Mouse (Mus musculus): ENCODE measurements around the gene Gm45213. TPM values are rescaled to one million over a fixed set of nuclear protein-coding genes. Genes with fewer than 3 reads are reported as not detected.
A peak's percentile ranks its signal among the peaks of the same experiment; 100 is the strongest.
"Not testable (repeated sequence)": the region's sequence is repeated elsewhere in the genome, so short reads cannot be mapped to it uniquely, and the experiment has no call there.

Gene Gm45213
- polyA plus RNA-seq, 1 experiment from 2014 or later = not detected

DNA sequence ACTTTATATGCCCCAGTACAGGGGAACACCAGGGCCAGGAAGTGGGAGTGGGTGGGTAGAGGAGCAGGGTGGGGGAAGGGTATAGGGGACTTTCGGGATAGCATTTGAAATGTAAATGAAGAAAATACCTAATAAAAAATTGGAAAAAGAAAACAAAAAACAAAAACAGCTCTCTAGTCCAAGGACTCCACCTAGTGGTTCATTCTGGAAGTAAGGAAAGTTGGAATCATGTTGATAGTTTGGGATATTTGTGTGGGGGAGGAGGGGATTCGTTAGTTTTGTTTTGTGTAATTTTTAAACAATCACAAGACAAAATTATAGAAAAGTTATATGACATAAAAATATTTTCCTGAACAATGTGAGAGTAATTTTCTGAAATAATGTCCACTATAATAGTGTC lies 12.0 kb downstream of the Gm45213 start:
- not testable (repeated sequence) for H3K9ac ChIP-seq; H3K4me3 ChIP-seq; H3K27ac ChIP-seq (ENCODE audit: poor library complexity, severe bottlenecking); H3K36me3 ChIP-seq; H3K27me3 ChIP-seq (replicated peaks); ATAC-seq (ENCODE audit: insufficient number of reproducible peaks, low FRiP score); H3K9me3 ChIP-seq (replicated peaks); H3K4me2 ChIP-seq; H3K4me1 ChIP-seq (replicated peaks)
- 15% methylated on average over 2 of the region's 2 CpGs for WGBS

DNA sequence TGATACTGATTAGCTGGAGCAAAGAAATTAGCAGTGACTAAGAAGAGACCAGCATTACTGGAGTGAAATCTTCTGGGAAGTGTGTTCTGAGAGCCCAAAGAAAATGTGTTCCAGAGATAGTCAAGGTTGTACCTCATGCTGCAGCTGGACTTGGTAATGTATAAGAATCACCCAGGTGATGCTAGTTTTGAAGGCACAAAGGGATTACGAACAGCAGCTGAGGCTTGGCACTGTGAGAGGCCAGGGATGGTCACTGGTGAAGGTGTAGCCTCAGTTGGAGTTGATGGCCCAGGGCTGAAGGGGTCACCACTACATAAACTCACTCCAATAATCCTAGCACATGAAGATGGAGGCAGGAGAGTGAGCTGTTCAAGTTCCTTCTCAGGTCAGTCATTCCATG lies 15.3 kb downstream of the Gm45213 start, which contains the start of gene Snrpa1:
Snrpa1 (plus strand) TSS at position 301 of the 400 bp plus-strand sequence.
- H3K4me3 ChIP-seq = peak within 1 kb of the TSS; percentile 76
- no peak within 1 kb of the TSS for H3K27ac ChIP-seq (ENCODE audit: poor library complexity, severe bottlenecking)
- H3K27me3 ChIP-seq (replicated peaks) = peaks cover 6% of the 10 kb centered on the region; the same call in 1 of the 2 replicates
- H3K4me1 ChIP-seq (replicated peaks) = peaks cover 14% of the 10 kb centered on the region
- 53% methylated on average over 1 of the region's 1 CpGs for WGBS
- H3K9ac ChIP-seq = peak within 1 kb of the TSS; percentile 89
- H3K36me3 ChIP-seq = peaks cover 11% of the 10 kb centered on the region
- H3K4me2 ChIP-seq = peak within 1 kb of the TSS; percentile 95
- ATAC-seq (ENCODE audit: insufficient number of reproducible peaks, low FRiP score) = no peak
- H3K9me3 ChIP-seq (replicated peaks) = no peaks in the 10 kb centered on the region

DNA sequence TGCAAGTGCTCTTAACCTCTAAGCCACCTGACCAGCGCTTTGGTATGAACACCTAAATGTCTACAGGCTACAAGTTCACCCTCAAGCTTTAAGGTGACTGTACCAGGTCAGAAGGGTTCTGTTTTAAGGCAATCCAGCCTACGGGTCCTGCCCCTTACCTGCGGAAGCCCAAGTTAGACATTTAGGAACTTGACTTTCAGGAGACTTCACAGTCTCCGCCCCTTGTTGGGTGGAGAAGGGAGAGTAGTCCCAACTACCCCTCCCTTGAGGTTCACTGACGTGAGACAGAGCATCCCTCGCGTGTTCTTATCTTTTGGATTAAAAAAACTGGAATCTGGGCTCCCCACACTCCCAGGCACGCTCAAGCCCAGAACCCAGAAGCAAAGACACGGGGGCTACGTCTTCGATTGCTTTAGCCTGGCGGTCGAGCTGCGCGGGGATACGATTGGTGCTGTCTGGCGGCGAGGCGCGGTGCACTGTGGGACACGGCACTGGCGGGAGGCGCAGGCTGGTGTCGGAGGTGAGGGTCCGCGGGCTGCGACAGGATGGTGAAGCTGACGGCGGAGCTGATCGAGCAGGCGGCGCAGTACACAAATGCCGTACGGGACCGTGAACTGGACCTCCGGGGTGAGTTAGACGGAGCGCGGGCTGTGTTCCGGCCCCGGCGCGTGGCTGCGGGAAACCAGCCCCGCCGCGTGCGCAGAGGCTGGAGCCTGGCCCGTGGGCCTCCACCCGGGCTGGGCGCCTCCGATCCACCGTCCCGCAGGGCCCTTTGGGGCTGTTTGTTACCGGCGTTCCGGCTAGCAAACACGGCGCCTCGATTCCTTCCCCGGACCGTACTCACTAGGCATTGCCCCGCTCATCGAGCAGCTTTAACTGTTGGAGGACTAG lies 16.9 kb downstream of the Gm45213 start:
- peak; percentile 95 for ATAC-seq (ENCODE audit: insufficient number of reproducible peaks, low FRiP score)
- peaks cover 14% of the 10 kb centered on the region for H3K4me1 ChIP-seq (replicated peaks)
- peak overlapping the region; percentile 49 for H3K27ac ChIP-seq (ENCODE audit: poor library complexity, severe bottlenecking)
- H3K36me3 ChIP-seq = peaks cover 21% of the 10 kb centered on the region
- peak overlapping the region; percentile 76 for H3K4me3 ChIP-seq
- peaks cover 5% of the 10 kb centered on the region; the same call in 1 of the 2 replicates for H3K27me3 ChIP-seq (replicated peaks)
- under 1% methylated on average over 58 of the region's 64 CpGs for whole genome bisulfite sequencing
- peak overlapping the region; percentile 95 for H3K4me2 ChIP-seq
- no peaks in the 10 kb centered on the region for H3K9me3 ChIP-seq (replicated peaks)
- peak overlapping the region; percentile 89 for H3K9ac ChIP-seq

DNA sequence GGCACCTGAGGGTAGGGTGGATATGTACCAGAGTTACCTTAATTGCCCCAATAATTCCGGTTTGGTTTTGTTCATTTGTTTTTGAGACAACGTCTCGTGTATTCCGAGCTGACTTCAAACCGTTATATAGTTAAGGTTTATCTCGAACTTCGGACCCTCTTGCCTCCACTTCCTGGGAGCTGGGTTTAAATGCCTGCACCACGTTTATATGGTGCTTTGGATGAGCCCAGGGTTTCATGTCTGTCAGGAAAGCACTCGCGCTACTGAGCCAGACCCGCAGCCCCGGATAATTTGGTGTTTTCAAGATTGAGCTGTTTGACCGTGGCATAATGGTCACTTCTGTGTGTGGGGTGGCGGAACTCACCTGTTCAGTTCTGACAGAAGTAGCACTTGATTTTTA lies 17.7 kb downstream of the Gm45213 start:
- H3K9me3 ChIP-seq (replicated peaks) = no peaks in the 10 kb centered on the region
- peak overlapping the region; percentile 95 for H3K4me2 ChIP-seq
- no peak overlapping the region for H3K27ac ChIP-seq (ENCODE audit: poor library complexity, severe bottlenecking)
- peak overlapping the region; percentile 89 for H3K9ac ChIP-seq
- H3K4me1 ChIP-seq (replicated peaks) = peaks cover 14% of the 10 kb centered on the region
- no peak for ATAC-seq (ENCODE audit: insufficient number of reproducible peaks, low FRiP score)
- H3K27me3 ChIP-seq (replicated peaks) = peaks cover 5% of the 10 kb centered on the region; the same call in 1 of the 2 replicates
- WGBS = 2% methylated on average over 14 of the region's 14 CpGs
- peaks cover 26% of the 10 kb centered on the region for H3K36me3 ChIP-seq
- H3K4me3 ChIP-seq = peak overlapping the region; percentile 76

DNA sequence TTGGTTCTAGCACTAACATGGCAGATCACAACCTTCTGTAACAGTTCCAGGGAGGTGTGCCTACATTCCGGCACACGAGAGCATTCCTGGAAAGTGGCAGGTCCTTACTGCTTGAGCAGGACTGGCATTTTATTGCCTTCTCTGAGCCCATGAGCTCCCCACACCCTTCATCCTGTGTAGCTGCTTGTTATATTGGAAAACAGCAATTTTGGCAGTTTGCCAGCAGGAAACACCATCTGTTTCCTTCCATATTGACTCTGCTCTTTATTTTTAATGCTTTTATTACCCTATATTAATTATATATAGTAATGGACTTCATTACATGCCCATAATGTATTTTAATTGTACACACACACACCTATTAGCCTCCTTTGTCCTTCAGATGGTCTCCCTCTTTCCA lies 33.0 kb downstream of the Gm45213 start:
- no peaks in the 10 kb centered on the region for H3K9me3 ChIP-seq (replicated peaks)
- no peak overlapping the region for H3K27ac ChIP-seq (ENCODE audit: poor library complexity, severe bottlenecking)
- no peaks in the 10 kb centered on the region for H3K27me3 ChIP-seq (replicated peaks)
- peaks cover 53% of the 10 kb centered on the region for H3K36me3 ChIP-seq
- no peak for ATAC-seq (ENCODE audit: insufficient number of reproducible peaks, low FRiP score)
- H3K4me3 ChIP-seq = no peak overlapping the region
- no peak overlapping the region for H3K9ac ChIP-seq
- WGBS = 81% methylated on average over 2 of the region's 2 CpGs
- peaks cover 14% of the 10 kb centered on the region for H3K4me1 ChIP-seq (replicated peaks)
- no peak overlapping the region for H3K4me2 ChIP-seq

DNA sequence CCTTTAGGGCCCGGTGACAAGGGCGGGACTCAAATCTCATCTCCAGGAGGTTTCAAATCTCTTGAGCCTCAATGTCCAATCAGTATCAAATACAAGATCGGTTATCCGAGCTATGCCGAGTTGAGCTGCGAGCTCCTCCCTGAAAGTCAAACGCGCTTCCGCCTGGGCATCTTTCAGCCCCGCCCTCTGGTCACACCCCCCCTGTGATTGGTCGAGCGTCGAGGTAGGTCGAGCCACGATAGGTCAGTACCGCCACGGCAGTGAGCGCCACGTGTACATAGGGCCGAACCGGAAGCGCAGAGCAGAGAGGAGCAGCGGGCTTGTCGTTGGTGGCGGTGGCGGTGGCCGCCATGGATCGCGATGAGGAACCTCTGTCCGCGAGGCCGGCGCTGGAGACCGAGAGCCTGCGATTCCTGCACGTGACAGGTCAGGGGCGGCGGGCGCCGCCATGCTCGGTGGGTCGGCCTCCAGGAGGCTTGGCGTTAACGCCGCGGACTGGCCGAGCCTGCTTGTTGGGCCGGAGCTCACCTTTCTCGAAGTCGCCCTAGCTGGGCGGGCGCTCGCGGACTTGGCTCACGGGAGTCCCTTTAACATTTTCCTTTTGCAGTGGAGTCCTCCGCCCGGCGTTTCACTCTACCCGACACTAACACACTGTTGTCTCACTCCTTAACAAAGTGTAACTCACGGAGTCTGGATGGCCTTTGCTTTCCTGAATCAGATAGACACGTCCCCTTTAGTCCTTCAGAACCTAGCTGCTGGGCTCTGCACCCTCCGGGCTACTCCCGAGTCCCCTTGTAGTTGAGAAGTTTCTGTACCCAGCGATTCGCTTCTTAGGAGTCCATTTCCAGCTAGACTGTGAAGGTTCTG lies 36.2 kb downstream of the Gm45213 start, which contains the start of gene Selenos:
Selenos (plus strand) TSS at position 286 of the 867 bp plus-strand sequence.
- H3K27me3 ChIP-seq (replicated peaks) = no peaks in the 10 kb centered on the region
- H3K4me3 ChIP-seq = peak within 1 kb of the TSS; percentile 70
- ATAC-seq (ENCODE audit: insufficient number of reproducible peaks, low FRiP score) = peak; percentile 100
- WGBS = under 1% methylated on average over 65 of the region's 65 CpGs
- peak within 1 kb of the TSS; percentile 85 for H3K4me2 ChIP-seq
- H3K9ac ChIP-seq = peak within 1 kb of the TSS; percentile 80
- no peaks in the 10 kb centered on the region for H3K9me3 ChIP-seq (replicated peaks)
- H3K4me1 ChIP-seq (replicated peaks) = peaks cover 19% of the 10 kb centered on the region
- peaks cover 52% of the 10 kb centered on the region for H3K36me3 ChIP-seq
- peak within 1 kb of the TSS; percentile 71 for H3K27ac ChIP-seq (ENCODE audit: poor library complexity, severe bottlenecking)

DNA sequence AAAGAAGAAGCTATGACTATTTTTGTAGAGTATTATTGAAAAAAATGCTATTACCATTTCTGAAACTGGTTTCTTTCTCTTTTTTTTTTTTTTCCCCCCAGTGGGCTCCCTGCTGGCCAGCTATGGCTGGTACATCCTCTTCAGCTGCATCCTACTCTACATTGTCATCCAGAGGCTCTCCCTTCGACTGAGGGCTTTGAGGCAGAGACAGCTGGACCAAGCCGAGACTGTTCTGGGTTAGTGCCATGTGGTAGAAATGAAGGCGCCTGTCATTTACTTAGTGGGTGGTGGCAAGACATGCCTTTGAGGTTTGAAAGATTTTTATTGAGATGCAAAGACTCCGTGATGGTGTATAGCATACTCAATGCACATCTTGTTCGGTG lies 36.8 kb downstream of the Gm45213 start:
- Histone ChIP-seq H3K4me3 (peak overlapping the region; percentile 70), H3K27ac (ENCODE audit: poor library complexity, severe bottlenecking) (peak overlapping the region; percentile 71; the same call in 1 of the 2 replicates), H3K4me2 (peak overlapping the region; percentile 85), H3K36me3 (peaks cover 51% of the 10 kb centered on the region), H3K27me3 (replicated peaks) (no peaks in the 10 kb centered on the region), H3K4me1 (replicated peaks) (peaks cover 19% of the 10 kb centered on the region), H3K9me3 (replicated peaks) (no peaks in the 10 kb centered on the region), H3K9ac (peak overlapping the region; percentile 80)
- no peak for ATAC-seq (ENCODE audit: insufficient number of reproducible peaks, low FRiP score)
- WGBS = 48% methylated on average over 5 of the region's 5 CpGs

DNA sequence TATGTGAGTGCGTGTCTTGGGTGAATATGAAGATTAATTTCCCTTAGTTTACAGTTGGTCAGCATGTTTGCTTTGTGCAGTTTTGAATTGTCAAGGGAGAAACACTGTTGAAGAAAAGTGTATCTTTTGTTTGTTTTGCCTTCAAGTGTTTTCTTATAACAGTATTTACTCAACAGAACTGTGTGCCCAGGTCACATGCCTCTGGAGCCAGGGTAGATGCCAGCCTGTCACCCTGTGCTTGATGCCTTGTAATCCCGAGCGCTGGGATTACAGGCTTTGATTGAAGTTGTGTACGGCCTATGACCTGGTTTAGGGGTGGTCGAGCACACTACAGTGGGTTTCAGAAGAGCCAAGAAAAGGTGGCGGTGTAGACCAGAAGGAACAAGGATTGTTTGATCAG lies 40.4 kb downstream of the Gm45213 start:
- WGBS = 88% methylated on average over 6 of the region's 6 CpGs
- H3K4me3 ChIP-seq = no peak overlapping the region
- no peak for ATAC-seq (ENCODE audit: insufficient number of reproducible peaks, low FRiP score)

DNA sequence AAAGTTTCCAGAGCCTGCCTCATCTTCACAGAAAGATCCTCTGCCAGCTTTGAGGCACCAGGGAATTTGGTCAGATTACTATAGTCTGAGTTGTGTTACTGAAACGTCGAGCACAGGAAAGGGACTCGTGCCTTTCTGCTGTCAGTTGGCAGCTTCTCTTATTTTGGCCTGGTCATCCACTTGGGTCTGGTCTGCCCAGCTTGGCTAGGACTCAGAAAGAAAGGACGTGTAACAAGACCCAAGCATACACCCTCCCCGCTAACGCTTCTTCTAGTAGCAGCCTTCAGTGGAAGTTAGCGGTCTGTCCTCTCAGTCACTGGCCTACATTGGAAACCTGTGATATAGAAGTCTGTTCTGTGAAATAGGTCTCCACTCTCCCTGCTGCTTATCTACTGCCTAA lies 41.1 kb downstream of the Gm45213 start:
- ATAC-seq (ENCODE audit: insufficient number of reproducible peaks, low FRiP score) = no peak
- H3K9me3 ChIP-seq (replicated peaks) = no peaks in the 10 kb centered on the region
- H3K4me3 ChIP-seq = no peak overlapping the region
- no peak overlapping the region for H3K27ac ChIP-seq (ENCODE audit: poor library complexity, severe bottlenecking)
- no peak overlapping the region for H3K9ac ChIP-seq
- no peak overlapping the region for H3K4me2 ChIP-seq
- no peaks in the 10 kb centered on the region for H3K27me3 ChIP-seq (replicated peaks)
- 83% methylated on average over 7 of the region's 7 CpGs for WGBS
- peaks cover 80% of the 10 kb centered on the region for H3K36me3 ChIP-seq
- peaks cover 16% of the 10 kb centered on the region for H3K4me1 ChIP-seq (replicated peaks)

More for the DNA sequence above, 40.4 kb downstream of the Gm45213 start:
- Histone ChIP-seq H3K36me3 (peaks cover 74% of the 10 kb centered on the region), H3K4me1 (replicated peaks) (peaks cover 16% of the 10 kb centered on the region), H3K27me3 (replicated peaks) (no peaks in the 10 kb centered on the region), H3K9ac (no peak overlapping the region), H3K4me2 (no peak overlapping the region), H3K9me3 (replicated peaks) (no peaks in the 10 kb centered on the region), H3K27ac (ENCODE audit: poor library complexity, severe bottlenecking) (no peak overlapping the region)

DNA sequence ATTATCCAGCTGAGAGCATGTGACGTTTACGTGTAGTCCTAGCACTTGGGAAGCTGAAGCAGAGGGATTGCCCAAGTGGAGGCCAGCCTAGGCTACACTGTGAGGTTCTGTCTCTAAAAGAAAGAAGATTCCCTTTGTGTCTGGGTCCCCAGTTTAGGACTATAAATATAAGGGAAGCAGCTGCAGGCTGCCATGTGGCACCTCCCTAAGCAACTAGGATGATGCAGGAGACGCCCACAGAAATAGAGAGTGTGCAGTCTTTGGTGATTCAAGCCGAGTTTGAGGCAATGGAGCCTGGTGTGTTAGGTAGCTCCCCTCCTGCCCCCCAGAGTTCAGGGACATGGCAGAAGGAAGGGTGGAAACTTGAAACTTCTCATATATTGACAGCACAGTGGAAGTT lies 44.2 kb downstream of the Gm45213 start:
- no peak overlapping the region for H3K27ac ChIP-seq (ENCODE audit: poor library complexity, severe bottlenecking)
- no peak overlapping the region for H3K9ac ChIP-seq
- no peaks in the 10 kb centered on the region for H3K27me3 ChIP-seq (replicated peaks)
- H3K9me3 ChIP-seq (replicated peaks) = no peaks in the 10 kb centered on the region
- no peak overlapping the region for H3K4me3 ChIP-seq
- no peak for ATAC-seq (ENCODE audit: insufficient number of reproducible peaks, low FRiP score)
- no peaks in the 10 kb centered on the region for H3K4me1 ChIP-seq (replicated peaks)
- H3K36me3 ChIP-seq = peaks cover 91% of the 10 kb centered on the region
- H3K4me2 ChIP-seq = no peak overlapping the region
- WGBS = 81% methylated on average over 4 of the region's 4 CpGs

DNA sequence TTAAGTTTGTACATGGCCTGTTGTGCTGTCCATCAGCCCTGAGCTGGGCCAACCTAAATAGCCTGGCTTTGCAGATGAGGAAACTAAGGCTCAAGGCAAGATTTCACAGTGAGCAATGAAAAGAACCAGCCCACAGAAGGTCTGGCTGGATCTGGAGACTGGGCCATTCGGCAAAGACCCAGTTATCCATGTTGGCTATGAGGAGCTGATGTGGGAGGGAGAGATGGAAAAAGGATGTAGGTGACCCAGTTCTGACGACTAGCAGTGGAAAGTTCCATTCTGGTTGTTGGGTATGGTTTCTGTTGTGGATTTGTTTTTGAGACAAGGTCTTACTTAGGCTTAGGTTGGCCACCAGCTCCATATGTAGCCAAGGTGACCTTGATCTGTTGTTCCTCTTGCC lies 44.7 kb downstream of the Gm45213 start:
- Histone ChIP-seq H3K4me2 (no peak overlapping the region), H3K36me3 (peaks cover 88% of the 10 kb centered on the region), H3K27me3 (replicated peaks) (no peaks in the 10 kb centered on the region), H3K9ac (no peak overlapping the region), H3K9me3 (replicated peaks) (no peaks in the 10 kb centered on the region), H3K4me1 (replicated peaks) (no peaks in the 10 kb centered on the region), H3K27ac (ENCODE audit: poor library complexity, severe bottlenecking) (no peak overlapping the region), H3K4me3 (no peak overlapping the region)
- ATAC-seq (ENCODE audit: insufficient number of reproducible peaks, low FRiP score) = no peak
- WGBS = 74% methylated on average over 2 of the region's 2 CpGs

Data from heart, embryonic 12.5 days (tissue).